Mouse (Mus musculus) limb, embryonic 11.5 days (tissue): ENCODE measurements around the gene A530032D15Rik. TPM values are rescaled to one million over a fixed set of nuclear protein-coding genes. Genes with fewer than 3 reads are reported as not detected.
"Not testable (repeated sequence)": the region's sequence is repeated elsewhere in the genome, so short reads cannot be mapped to it uniquely, and the experiment has no call there.

Source experiments
- ATAC-seq: fragments of 200-750 bp; cut with Nextera tagmentation; 2 replicates; pipeline ENCODE4 v1.8.0; 2017; ENCODE audit warnings: low read depth; ENCODE audit not compliant: insufficient number of reproducible peaks, low FRiP score, low TSS enrichment
- DNase-seq: peaks from one replicate; pipeline ENCODE4 v3.0.0-alpha.2; 2015; ENCODE audit warnings: low spot score
- H3K27ac ChIP-seq: fragments of 300-500 bp; sonication (generic); replicated peaks from 2 replicates; pipeline ENCODE4 v1.5.1; 2014; ENCODE audit warnings: low read depth, mild to moderate bottlenecking, low read length
- H3K27me3 ChIP-seq: fragments of 300-500 bp; sonication (generic); 2 replicates; pipeline ENCODE4 v1.6.1; 2014; ENCODE audit warnings: mild to moderate bottlenecking, low read length, mixed read lengths; ENCODE audit not compliant: control insufficient read depth, insufficient read depth
- H3K36me3 ChIP-seq: fragments of 300-500 bp; sonication (generic); 2 replicates; pipeline ENCODE4 v1.6.1; 2014; ENCODE audit warnings: mild to moderate bottlenecking, low read length, moderate library complexity, mixed read lengths; ENCODE audit not compliant: control insufficient read depth, insufficient read depth
- H3K4me1 ChIP-seq: fragments of 300-500 bp; sonication (generic); 2 replicates; pipeline ENCODE4 v1.6.1; 2014; ENCODE audit warnings: low read length, mixed read lengths; ENCODE audit not compliant: control insufficient read depth, insufficient read depth
- H3K4me2 ChIP-seq: fragments of 300-500 bp; sonication (generic); 2 replicates; pipeline ENCODE4 v1.6.1; 2014; ENCODE audit warnings: low read depth, mild to moderate bottlenecking, moderate library complexity; ENCODE audit not compliant: severe bottlenecking
- H3K4me3 ChIP-seq: fragments of 300-500 bp; sonication (generic); 2 replicates; pipeline ENCODE4 v1.5.1; 2014; ENCODE audit warnings: low read depth, low read length
- H3K9ac ChIP-seq: fragments of 300-500 bp; sonication (generic); 2 replicates; pipeline ENCODE4 v1.6.1; 2014; ENCODE audit warnings: mild to moderate bottlenecking, low read length
- H3K9me3 ChIP-seq: fragments of 300-500 bp; sonication (generic); 2 replicates; pipeline ENCODE4 v1.6.1; 2016; ENCODE audit warnings: low read length; ENCODE audit not compliant: control insufficient read depth
- WGBS: fragments of 180-500 bp; shearing (Covaris S2); extraction: QIAGEN DNeasy Blood & Tissue Kit; methylation state at CpG from one replicate; pipeline ENCODE4 v1.1.7; 2014; 5-methylcytosine and 5-hydroxymethylcytosine counted together
- polyA plus RNA-seq: library from polyadenylated mRNA; unstranded; fragments of >200 nt; fragmentation: Nextera tagmentation; extraction: Ambion mirVana; gene quantifications from 2 replicates; pipeline ENCODE4 v1.2.1, GENCODE M21; 2014

A530032D15Rik gene
- polyA plus RNA-seq, 1 experiment from 2014 or later, result not detected

DNA sequence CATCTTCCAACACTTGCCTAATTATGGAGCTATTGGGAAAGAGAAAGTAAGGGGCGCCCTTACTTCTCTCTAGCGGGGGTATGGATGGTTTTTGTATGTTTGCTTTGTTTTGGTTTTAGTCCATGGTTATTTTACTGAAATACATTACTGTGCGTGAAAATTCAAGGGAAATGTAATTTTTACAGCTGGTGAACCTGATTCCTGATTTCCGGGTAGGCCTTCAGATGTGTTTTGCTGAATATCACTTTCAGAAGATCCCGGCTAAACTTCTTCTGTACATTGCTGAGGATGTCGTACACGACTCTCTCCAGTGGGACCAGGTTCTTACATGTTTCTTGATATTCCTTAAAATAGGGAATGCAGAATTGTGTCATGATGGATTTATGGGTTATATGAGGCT, 2.6 kb upstream of the A530032D15Rik start:
- ATAC-seq, H3K4me2 ChIP-seq, H3K27me3 ChIP-seq, H3K27ac ChIP-seq, H3K4me1 ChIP-seq, H3K9me3 ChIP-seq, H3K4me3 ChIP-seq, H3K36me3 ChIP-seq, DNase-seq, H3K9ac ChIP-seq: not testable (repeated sequence)
- WGBS, result 87% methylated on average over 7 of the region's 7 CpGs

DNA sequence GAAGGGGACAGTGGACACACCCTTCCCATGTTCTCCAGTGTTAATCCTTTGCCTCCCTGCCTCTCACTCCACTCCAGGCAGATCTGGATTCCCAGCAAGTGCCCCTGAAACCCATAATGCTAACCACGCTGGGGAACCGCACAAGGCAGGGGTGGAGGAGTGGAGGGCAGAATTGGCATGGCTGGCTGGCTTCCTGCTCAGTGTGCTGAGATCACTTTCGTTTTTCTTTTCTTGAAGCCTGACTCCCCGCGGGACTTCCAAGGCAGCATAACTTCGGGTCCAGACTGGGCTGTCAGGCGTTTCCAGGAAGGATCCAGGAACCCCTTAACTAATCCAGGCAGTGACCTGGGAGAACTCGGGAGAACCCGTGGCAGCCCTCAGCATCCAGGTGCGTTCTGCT, 1.9 kb upstream of the A530032D15Rik start:
- H3K36me3 ChIP-seq, H3K4me1 ChIP-seq, H3K9ac ChIP-seq, H3K27me3 ChIP-seq, ATAC-seq, H3K4me3 ChIP-seq, H3K4me2 ChIP-seq, H3K27ac ChIP-seq, H3K9me3 ChIP-seq, DNase-seq: not testable (repeated sequence)
- WGBS, result 68% methylated on average over 9 of the region's 10 CpGs

DNA sequence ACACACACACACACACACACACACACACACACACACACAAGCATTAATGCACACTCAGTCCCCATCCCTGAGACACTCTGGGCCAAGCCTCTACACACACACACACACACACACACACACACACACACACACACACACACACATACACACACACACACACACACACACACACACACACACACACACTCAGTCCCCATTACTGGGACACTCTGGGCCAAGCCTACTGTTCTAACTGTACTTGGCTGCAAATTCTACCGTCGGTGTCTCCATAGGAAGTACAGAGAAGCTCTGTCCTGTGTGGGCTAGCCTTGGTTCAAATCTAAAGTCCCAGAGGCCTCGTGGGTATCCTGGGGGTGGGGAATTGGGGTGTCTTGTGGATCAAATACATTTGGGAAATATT, 1.2 kb upstream of the A530032D15Rik start:
- not testable (repeated sequence) for H3K4me2 ChIP-seq, H3K4me1 ChIP-seq, ATAC-seq, H3K27ac ChIP-seq, H3K27me3 ChIP-seq, H3K36me3 ChIP-seq, H3K9ac ChIP-seq, DNase-seq, H3K4me3 ChIP-seq, H3K9me3 ChIP-seq
- 91% methylated on average over 2 of the region's 3 CpGs for WGBS

DNA sequence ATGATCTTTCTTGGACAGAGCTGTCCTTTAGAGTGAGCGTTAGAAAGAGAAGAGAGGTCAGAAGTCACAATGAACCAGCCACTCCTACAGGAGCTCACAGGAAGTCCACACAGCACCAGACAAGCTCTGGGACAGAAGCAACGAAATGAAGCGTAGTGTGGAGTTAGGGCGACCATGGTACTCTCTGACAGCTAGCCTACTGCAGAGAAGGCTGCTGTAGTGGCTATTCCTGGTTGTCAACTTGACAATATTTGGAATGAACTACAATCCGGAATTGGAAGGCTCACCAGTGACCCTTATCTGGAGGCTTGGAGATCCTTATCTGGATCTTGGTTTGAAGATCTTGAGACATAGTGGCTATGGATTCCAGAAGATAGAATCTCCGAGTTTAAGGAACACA, 3.6 kb downstream of the A530032D15Rik start:
- not testable (repeated sequence) for H3K9me3 ChIP-seq, H3K27me3 ChIP-seq, H3K36me3 ChIP-seq, H3K9ac ChIP-seq, H3K4me2 ChIP-seq, H3K4me1 ChIP-seq, H3K27ac ChIP-seq, DNase-seq, H3K4me3 ChIP-seq, ATAC-seq
- WGBS, result 75% methylated on average over 5 of the region's 6 CpGs

DNA sequence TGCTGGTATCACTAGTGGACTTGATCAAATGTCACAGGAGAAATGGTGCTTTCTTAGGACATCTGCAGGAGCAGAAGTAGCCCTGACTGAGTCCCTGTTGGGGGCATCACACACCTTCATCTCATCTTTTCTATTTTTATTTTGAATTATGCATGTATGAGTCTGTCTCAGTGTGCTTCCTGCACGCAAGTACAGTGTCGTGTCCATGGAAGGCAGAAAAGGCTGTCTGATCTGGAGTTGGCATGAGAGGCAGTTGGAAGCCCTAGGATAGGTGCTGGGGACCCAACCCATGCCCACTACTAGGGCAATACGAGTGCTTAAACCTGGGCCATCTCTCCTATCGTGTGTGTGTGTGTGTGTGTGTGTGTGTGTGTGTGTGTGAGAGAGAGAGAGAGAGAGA, 4.3 kb downstream of the A530032D15Rik start:
- WGBS, result 85% methylated on average over 4 of the region's 4 CpGs

DNA sequence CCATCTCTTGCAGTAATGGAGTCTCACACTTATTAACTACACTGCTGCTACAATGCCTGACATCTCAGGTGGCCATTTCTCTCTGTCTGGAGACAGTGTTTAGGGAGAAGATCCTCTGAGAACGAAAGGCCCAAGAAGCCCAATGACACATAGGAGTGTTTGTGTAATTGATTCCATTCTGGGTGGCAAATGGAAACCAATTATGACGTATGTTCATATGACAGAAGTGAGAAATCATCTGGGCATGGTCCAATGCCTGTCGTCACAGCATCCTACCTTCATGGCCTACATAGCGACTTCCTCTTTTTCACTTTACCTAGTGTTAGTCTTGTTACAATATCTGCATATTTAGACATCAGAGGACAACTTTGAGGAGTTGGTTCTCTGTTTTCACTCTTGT, 7.9 kb downstream of the A530032D15Rik start:
- H3K27me3 ChIP-seq, ATAC-seq, H3K36me3 ChIP-seq, DNase-seq, H3K27ac ChIP-seq, H3K9ac ChIP-seq, H3K4me3 ChIP-seq, H3K4me1 ChIP-seq, H3K4me2 ChIP-seq, H3K9me3 ChIP-seq: not testable (repeated sequence)
- WGBS, result 85% methylated on average over 4 of the region's 4 CpGs

More for the DNA sequence above, 4.3 kb downstream of the A530032D15Rik start:
- not testable (repeated sequence) for H3K9ac ChIP-seq, H3K27ac ChIP-seq, H3K4me1 ChIP-seq, H3K4me3 ChIP-seq, ATAC-seq, H3K9me3 ChIP-seq, H3K36me3 ChIP-seq, H3K4me2 ChIP-seq, DNase-seq, H3K27me3 ChIP-seq

DNA sequence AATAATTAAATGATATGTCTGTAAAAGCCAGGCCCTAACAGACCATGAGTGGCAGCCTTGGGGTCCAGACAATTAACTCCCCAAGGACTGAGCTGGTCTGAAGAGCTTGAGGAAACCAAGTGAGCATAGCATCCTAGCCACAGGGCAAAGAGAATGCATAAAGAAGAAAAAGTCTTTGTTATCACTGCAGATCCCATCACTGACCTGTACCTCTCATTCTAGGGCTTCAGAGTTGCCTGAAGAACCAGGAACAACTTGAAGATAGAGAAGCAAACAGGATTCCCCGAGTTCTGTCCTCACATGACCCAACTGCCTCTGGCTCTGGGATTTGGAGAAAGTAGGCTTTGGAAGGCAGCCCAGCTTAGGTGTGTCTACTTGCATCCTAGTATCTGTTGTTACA, 9.8 kb downstream of the A530032D15Rik start, which contains the start of gene Gm10553:
Gene Gm10553, plus strand, starts transcription at position 301 of the 400 bp plus-strand sequence.
- H3K4me2 ChIP-seq, H3K27me3 ChIP-seq, H3K4me3 ChIP-seq, H3K36me3 ChIP-seq, H3K4me1 ChIP-seq, DNase-seq, ATAC-seq, H3K27ac ChIP-seq, H3K9ac ChIP-seq, H3K9me3 ChIP-seq: not testable (repeated sequence)
- WGBS, result 78% methylated on average over 1 of the region's 1 CpGs

DNA sequence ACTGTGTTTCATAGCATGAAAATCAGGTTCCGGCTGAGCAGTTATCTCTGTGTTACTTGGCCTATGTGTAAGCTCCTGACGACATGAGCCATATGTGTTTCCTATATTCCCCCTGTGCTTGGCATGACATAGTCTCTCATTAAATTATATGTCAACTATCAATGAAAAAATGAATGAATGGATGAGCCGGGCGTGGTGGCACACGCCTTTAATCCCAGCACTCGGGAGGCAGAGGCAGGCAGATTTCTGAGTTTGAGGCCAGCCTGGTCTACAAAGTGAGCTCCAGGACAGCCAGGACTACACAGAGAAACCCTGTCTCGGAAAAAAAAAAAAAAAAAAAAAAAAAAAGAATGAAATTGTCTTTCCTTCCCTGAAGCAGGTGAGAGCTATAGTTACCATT, 10.6 kb downstream of the A530032D15Rik start:
- DNase-seq, H3K27me3 ChIP-seq, H3K4me1 ChIP-seq, H3K27ac ChIP-seq, H3K9ac ChIP-seq, H3K4me2 ChIP-seq, H3K4me3 ChIP-seq, ATAC-seq, H3K36me3 ChIP-seq, H3K9me3 ChIP-seq: not testable (repeated sequence)
- 83% methylated on average over 5 of the region's 7 CpGs for WGBS

DNA sequence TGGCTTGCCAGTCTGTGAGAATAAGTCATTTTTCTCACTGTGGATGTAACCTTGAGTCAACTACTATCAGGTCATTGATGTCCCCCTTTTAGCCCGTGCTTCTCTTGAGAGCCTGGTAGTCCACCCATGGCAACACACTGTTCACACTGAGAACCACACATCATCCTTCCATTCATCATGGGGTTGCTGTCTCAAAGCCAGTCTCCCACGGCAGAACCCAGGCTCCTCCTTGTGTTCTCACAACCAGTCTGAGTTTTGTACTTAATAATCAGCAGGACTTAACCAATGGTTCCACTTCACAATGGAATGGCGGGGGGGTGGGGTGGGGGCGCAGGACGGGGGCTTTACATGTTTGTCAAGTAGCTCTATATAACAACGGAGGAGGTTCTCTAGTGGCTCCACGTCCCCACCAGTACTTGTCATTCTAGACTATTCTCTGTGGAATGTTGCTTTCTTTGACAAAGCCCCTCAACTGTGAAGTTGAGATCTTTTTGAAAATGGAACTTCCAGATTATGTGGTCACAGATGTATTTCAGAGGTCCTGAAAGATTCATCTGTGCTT, 16.6 kb downstream of the A530032D15Rik start:
- not testable (repeated sequence) for H3K27ac ChIP-seq, ATAC-seq, H3K9me3 ChIP-seq, H3K9ac ChIP-seq, H3K4me1 ChIP-seq, H3K4me3 ChIP-seq, H3K27me3 ChIP-seq, DNase-seq, H3K36me3 ChIP-seq, H3K4me2 ChIP-seq
- 83% methylated on average over 6 of the region's 7 CpGs for WGBS
